Mouse (Mus musculus) regulatory T cell (primary cell): ENCODE measurements around the gene Cdk10.

Source experiments
- in situ Hi-C: fragments of 300-600 bp; cut with MboI, MseI; formaldehyde crosslinking; loops from one replicate; pipeline ENCODE4 v1.15.1; 2025; ENCODE audit warnings: high pct_unique_total_duplicates

The Cdk10 gene

GRCm38 (mm10) chr8:123231742-123232141 lies 7.1 kb downstream of the Cdk10 start:
- in situ Hi-C loops, result loop anchor here (25.0 kb wide), 1 partner anchor 1369 kb away; no protein-coding TSS in a partner anchor

- in situ Hi-C loops, result loop anchor here (25.0 kb wide), 1 partner anchor 1370 kb away; no protein-coding TSS in a partner anchor
These were observed 7.9 kb downstream of the Cdk10 start for GRCm38 (mm10) chr8:123232553-123232952.

GRCm38 (mm10) chr8:123233300-123233699 lies 8.7 kb downstream of the Cdk10 start:
- in situ Hi-C loops, result loop anchor here (25.0 kb wide), 1 partner anchor 1371 kb away; no protein-coding TSS in a partner anchor

GRCm38 (mm10) chr8:123233760-123234159 lies 9.1 kb downstream of the Cdk10 start:
- in situ Hi-C loops, result loop anchor here (25.0 kb wide), 1 partner anchor 1371 kb away; no protein-coding TSS in a partner anchor

- in situ Hi-C loops, result loop anchor here (25.0 kb wide), 1 partner anchor 1373 kb away; no protein-coding TSS in a partner anchor
These were observed 10.4 kb downstream of the Cdk10 start for GRCm38 (mm10) chr8:123234918-123235519.

GRCm38 (mm10) chr8:123235520-123236497 lies 11.2 kb downstream of the Cdk10 start, which contains the start of gene Spata2l:
Gene Spata2l, minus strand, starts transcription at chr8:123236233.
- in situ Hi-C loops, result loop anchor here (25.0 kb wide), 1 partner anchor 1374 kb away; no protein-coding TSS in a partner anchor

GRCm38 (mm10) chr8:123239398-123239797 lies 14.8 kb downstream of the Cdk10 start:
- in situ Hi-C loops, result loop anchor here (25.0 kb wide), 1 partner anchor 1377 kb away; no protein-coding TSS in a partner anchor

- in situ Hi-C loops, result loop anchor here (25.0 kb wide), 1 partner anchor 1380 kb away; no protein-coding TSS in a partner anchor
These were observed 17.7 kb downstream of the Cdk10 start for GRCm38 (mm10) chr8:123242107-123242923.

- in situ Hi-C loops, result loop anchor here (25.0 kb wide), 1 partner anchor 1381 kb away; no protein-coding TSS in a partner anchor
These were observed 18.4 kb downstream of the Cdk10 start for GRCm38 (mm10) chr8:123243053-123243452.

GRCm38 (mm10) chr8:123244382-123244781 lies 19.7 kb downstream of the Cdk10 start:
- in situ Hi-C loops, result loop anchor here (25.0 kb wide), 1 partner anchor 1382 kb away; no protein-coding TSS in a partner anchor

GRCm38 (mm10) chr8:123245543-123245942 lies 20.9 kb downstream of the Cdk10 start:
- in situ Hi-C loops, result loop anchor here (25.0 kb wide), 1 partner anchor 1383 kb away; no protein-coding TSS in a partner anchor

GRCm38 (mm10) chr8:123247748-123248147 lies 23.1 kb downstream of the Cdk10 start:
- in situ Hi-C loops, result loop anchor here (25.0 kb wide), 1 partner anchor 1385 kb away; no protein-coding TSS in a partner anchor

- in situ Hi-C loops, result loop anchor here (25.0 kb wide), 1 partner anchor 1386 kb away; no protein-coding TSS in a partner anchor
These were observed 24.0 kb downstream of the Cdk10 start for GRCm38 (mm10) chr8:123248596-123248995.

- in situ Hi-C loops, result no loop called here
These were observed 26.3 kb downstream of the Cdk10 start for GRCm38 (mm10) chr8:123250940-123251339.

GRCm38 (mm10) chr8:123252925-123253324 lies 28.3 kb downstream of the Cdk10 start:
- in situ Hi-C loops, result no loop called here

GRCm38 (mm10) chr8:123253451-123254098 lies 28.9 kb downstream of the Cdk10 start:
- in situ Hi-C loops, result no loop called here

GRCm38 (mm10) chr8:123254099-123254885 lies 29.6 kb downstream of the Cdk10 start, which contains the start of the genes Zfp276 and Vps9d1:
Gene Zfp276, plus strand, starts transcription at chr8:123254195.
Gene Vps9d1, minus strand, starts transcription at chr8:123254348.
- in situ Hi-C loops, result no loop called here

- in situ Hi-C loops, result no loop called here
These were observed 30.5 kb downstream of the Cdk10 start for GRCm38 (mm10) chr8:123255170-123255569.

- in situ Hi-C loops, result no loop called here
These were observed 32.5 kb downstream of the Cdk10 start for GRCm38 (mm10) chr8:123257114-123257513.
